8 mouse cellular contexts compared by ENCODE assay signal in the genomic region with DNA sequence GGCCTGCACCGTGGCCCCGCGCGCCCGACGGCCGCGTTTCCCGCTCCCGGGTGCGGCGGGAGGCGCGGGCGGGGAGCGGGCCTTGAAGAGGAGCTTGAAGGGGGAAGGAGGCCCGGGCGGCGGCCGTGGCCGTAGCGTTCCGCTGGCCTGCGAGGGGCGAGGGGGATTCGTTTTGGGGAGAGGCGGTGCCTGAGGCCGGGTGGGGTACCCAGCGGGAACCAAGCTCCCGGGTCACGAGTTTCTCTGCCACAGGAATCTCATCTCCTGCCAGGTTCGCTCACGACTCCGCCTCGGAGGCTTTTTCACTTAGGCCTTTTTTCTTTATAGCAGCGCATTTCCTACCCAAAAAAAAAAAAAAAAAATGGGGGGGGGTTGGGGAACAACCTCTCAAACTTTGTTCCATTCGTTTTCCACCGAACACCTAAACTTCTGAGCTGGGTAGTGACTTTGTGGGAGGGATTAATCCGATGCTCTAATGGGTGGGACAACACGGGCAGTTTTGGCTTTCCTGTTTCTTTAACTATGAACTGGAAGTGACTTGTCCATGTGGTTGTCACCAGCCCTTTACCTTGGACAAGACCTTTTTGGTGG. TPM values are rescaled to one million over a fixed set of nuclear protein-coding genes. Genes with fewer than 3 reads are reported as not detected.
DNase-seq lines count a peak whose midpoint lies in the region; ATAC-seq and TF ChIP-seq lines count a peak whose summit lies in the region.

No protein-coding gene starts in this region.

- H3K36me3 ChIP-seq in megakaryocyte, embryonic 14.5 days (replicated peaks; ENCODE audit: low read length), result peaks cover 38% of the 10 kb centered on the region
- peaks cover 8% of the 10 kb centered on the region for H3K36me3 ChIP-seq in kidney, adult 2 months (ENCODE audit: control insufficient read depth, insufficient read depth, low read length)
- H3K36me3 ChIP-seq in liver, embryonic 12.5 days, result peaks cover 39% of the 10 kb centered on the region
- peaks cover 19% of the 10 kb centered on the region for H3K36me3 ChIP-seq in neural tube, embryonic 13.5 days

- WGBS in kidney, adult 2 months, result under 1% methylated on average over 36 of the region's 40 CpGs
- under 1% methylated on average over 39 of the region's 40 CpGs for WGBS in liver, embryonic 12.5 days (ENCODE audit: insufficient replicate concordance)
- under 1% methylated on average over 32 of the region's 40 CpGs for WGBS in neural tube, embryonic 13.5 days

- H3K9ac ChIP-seq in liver, embryonic 12.5 days, result peak overlapping the region; percentile 96
- H3K9ac ChIP-seq in neural tube, embryonic 13.5 days, result peak overlapping the region; percentile 98

- H3K9me3 ChIP-seq in megakaryocyte, embryonic 14.5 days, result no peaks in the 10 kb centered on the region
- no peaks in the 10 kb centered on the region for H3K9me3 ChIP-seq in liver, embryonic 12.5 days (replicated peaks)
- H3K9me3 ChIP-seq in neural tube, embryonic 13.5 days, result no peaks in the 10 kb centered on the region

- peak overlapping the region; percentile 99 for H3K4me3 ChIP-seq in megakaryocyte, embryonic 14.5 days (replicated peaks)
- H3K4me3 ChIP-seq in kidney, adult 2 months (ENCODE audit: insufficient read depth, low read depth, low read length), result peak overlapping the region; percentile 94
- H3K4me3 ChIP-seq in liver, embryonic 12.5 days, result peak overlapping the region; percentile 92
- peak overlapping the region; percentile 99 for H3K4me3 ChIP-seq in neural tube, embryonic 13.5 days

- ATAC-seq in megakaryocyte, adult 5-6 weeks (ENCODE audit: poor library complexity, severe bottlenecking), result no peak
- no peak for ATAC-seq in liver, embryonic 12.5 days
- ATAC-seq in neural tube, embryonic 13.5 days (ENCODE audit: low read depth), result no peak

- H3K4me2 ChIP-seq in liver, embryonic 12.5 days, result peak overlapping the region; percentile 78
- H3K4me2 ChIP-seq in neural tube, embryonic 13.5 days, result peak overlapping the region; percentile 75

- peaks cover 40% of the 10 kb centered on the region for H3K4me1 ChIP-seq in megakaryocyte, embryonic 14.5 days
- peaks cover 6% of the 10 kb centered on the region; the same call in 1 of the 2 replicates for H3K4me1 ChIP-seq in kidney, adult 2 months (ENCODE audit: control insufficient read depth, insufficient read depth, low read length)
- H3K4me1 ChIP-seq in liver, embryonic 12.5 days, result peaks cover 29% of the 10 kb centered on the region
- H3K4me1 ChIP-seq in neural tube, embryonic 13.5 days (replicated peaks), result peaks cover 26% of the 10 kb centered on the region

- DNase-seq in embryo, embryonic 11 days, result peak; percentile 59
- peak; percentile 36 to 52 for DNase-seq in gastrocnemius, postnatal 4 days (ENCODE audit: low spot score in 2 of 2)
- peak; percentile 63 for DNase-seq in kidney, adult 2 months
- peak; percentile 76 for DNase-seq in testis, postnatal 14 days (ENCODE audit: low spot score)

- peak overlapping the region; percentile 91 for H3K27ac ChIP-seq in kidney, adult 2 months (ENCODE audit: insufficient read depth, low read depth, low read length)
- peak overlapping the region; percentile 91 for H3K27ac ChIP-seq in liver, embryonic 12.5 days
- H3K27ac ChIP-seq in neural tube, embryonic 13.5 days (replicated peaks), result peak overlapping the region; percentile 98

- no peak for TF ChIP-seq POLR2A in kidney, adult 2 months (IDR thresholded peaks at IDR 0.05; ENCODE audit: low read depth, low read length)

- H3K27me3 ChIP-seq in megakaryocyte, embryonic 14.5 days (replicated peaks), result no peaks in the 10 kb centered on the region
- no peaks in the 10 kb centered on the region for H3K27me3 ChIP-seq in kidney, adult 2 months (replicated peaks; ENCODE audit: control insufficient read depth, insufficient read depth, low read length)
- no peaks in the 10 kb centered on the region for H3K27me3 ChIP-seq in liver, embryonic 12.5 days (replicated peaks)
- no peaks in the 10 kb centered on the region for H3K27me3 ChIP-seq in neural tube, embryonic 13.5 days

- TF ChIP-seq CTCF in kidney, adult 2 months (conservative IDR thresholded peaks at IDR 0.05; ENCODE audit: insufficient read depth, insufficient read length, low read depth, low read length), result no peak

RNA-seq across cellular contexts. Expression of gene Nufip2, which starts 1.7 kb away (rescaled TPM):
- 8.0 and 25.8 TPM in 2 replicates for polyA plus RNA-seq in megakaryocyte, embryonic 14.5 days (2012; ENCODE audit: insufficient read depth, low replicate concordance)
- total RNA-seq in megakaryocyte, adult 5-6 weeks (2015), result 64.0 and 69.6 TPM in 2 replicates
- 75.2 and 90.1 TPM in 2 replicates for total RNA-seq in megakaryocyte, adult 5-6 weeks (2017)
- total RNA-seq in gastrocnemius, postnatal 4 days (2021), result 10 to 100 TPM; 60.1 to 64.9 TPM
- polyA plus RNA-seq in kidney, adult 2 months (2012; rRNA removed), result 10.8 and 13.5 TPM in 2 replicates
- polyA plus RNA-seq in liver, embryonic 12.5 days (2016; fragmentation: Nextera tagmentation; extraction: Ambion mirVana), result 2.7 and 3.2 TPM in 2 replicates
- 3.9 and 4.0 TPM in 2 replicates for polyA plus RNA-seq in neural tube, embryonic 13.5 days (2015; fragmentation: Nextera tagmentation; extraction: Ambion mirVana)

RNA-seq across cellular contexts. Expression of gene Cryba1, which starts 37.4 kb away (rescaled TPM):
- not detected in 2 replicates for polyA plus RNA-seq in megakaryocyte, embryonic 14.5 days (2012; ENCODE audit: insufficient read depth, low replicate concordance)
- not detected in 2 replicates for total RNA-seq in megakaryocyte, adult 5-6 weeks (2015)
- total RNA-seq in megakaryocyte, adult 5-6 weeks (2017), result not detected in 2 replicates
- total RNA-seq in gastrocnemius, postnatal 4 days (2021), result not detected
- not detected in 2 replicates for polyA plus RNA-seq in kidney, adult 2 months (2012; rRNA removed)
- polyA plus RNA-seq in liver, embryonic 12.5 days (2016; fragmentation: Nextera tagmentation; extraction: Ambion mirVana), result not detected in 2 replicates
- 4.2 and 5.6 TPM in 2 replicates for polyA plus RNA-seq in neural tube, embryonic 13.5 days (2015; fragmentation: Nextera tagmentation; extraction: Ambion mirVana)
